Mouse (Mus musculus) adrenal gland, postnatal 0 days (tissue): ENCODE data around the gene Klhl2. TPM values are rescaled to one million over a fixed set of nuclear protein-coding genes. Genes with fewer than 3 reads are reported as not detected.

Experiments used
- polyA plus RNA-seq: library from polyadenylated mRNA; unstranded; fragments of >200 nt; fragmentation: Nextera tagmentation; extraction: Ambion mirVana; gene quantifications from 2 replicates; pipeline ENCODE4 v1.2.1, GENCODE M21; 2015

Klhl2 gene
- polyA plus RNA-seq: 11.8 and 21.6 TPM in 2 replicates

DNA sequence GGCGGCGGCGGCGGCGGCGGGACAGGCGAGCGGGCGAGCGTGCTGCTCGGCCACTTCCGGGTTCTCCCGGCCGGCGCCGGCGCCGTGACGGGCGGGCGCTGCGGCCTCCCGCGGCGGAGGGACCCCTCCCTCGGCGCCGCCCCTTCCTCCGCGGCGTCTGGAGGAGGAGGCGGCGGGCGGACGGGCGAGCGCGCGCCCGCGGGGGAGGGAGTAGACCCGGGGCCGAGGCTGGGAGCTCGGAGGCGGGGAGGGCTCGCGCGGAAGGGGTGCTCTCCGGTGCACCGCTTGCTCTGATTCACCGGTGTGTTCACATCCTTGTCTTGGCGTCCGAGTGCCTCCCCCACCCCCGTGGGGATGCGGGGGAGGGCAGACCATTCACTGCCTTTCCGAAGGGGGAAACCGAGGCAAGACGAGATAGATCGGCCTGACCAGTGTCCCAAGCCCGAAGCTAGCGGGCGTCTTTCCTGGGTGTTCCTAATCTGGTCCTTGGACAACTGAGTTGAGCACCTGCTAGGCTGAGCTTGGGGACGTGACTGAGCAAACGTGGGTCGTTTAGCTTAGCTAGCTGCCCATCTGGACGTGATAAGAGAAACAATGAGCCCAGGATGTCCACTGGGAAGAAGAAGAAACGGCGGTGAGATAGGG lies at the start of gene Klhl2:
Gene Klhl2, minus strand, starts transcription at position 121 of the 645 bp plus-strand sequence.

DNA sequence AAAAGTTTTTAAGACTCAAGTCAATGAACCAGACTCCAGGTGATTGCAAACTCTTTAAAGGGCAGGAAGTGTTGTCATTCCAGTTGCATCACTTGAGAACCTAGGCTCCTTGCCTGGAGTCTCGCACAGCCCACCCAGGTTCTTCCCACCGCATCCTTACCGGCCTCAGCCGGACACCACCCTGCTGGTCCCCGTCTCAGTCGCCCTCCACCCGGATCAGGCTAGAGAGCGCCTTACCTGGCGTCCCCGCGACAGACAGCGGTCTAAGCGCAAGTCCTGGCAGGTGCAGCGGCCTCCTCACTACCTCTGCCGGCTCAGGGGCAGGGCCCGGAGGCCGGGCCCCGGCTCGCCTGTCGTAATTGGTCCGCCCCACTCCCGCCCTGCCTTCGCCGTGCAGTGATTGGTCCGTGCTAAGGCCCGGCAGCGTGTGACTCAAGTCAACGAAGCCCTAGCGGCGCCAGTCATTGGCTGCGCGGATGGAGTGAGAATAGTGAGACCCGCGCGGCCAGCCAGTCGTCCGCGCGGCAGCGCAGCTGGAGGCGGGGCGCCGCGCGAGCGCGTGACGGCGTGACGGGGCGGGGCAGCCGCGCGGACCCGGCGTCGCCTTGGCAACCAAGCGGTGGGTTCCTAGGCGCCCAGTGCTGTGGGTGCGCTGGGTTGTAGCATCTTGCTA lies 116.4 kb downstream of the Klhl2 start, which contains the start of gene Msmo1:
Gene Msmo1, minus strand, starts transcription at position 522 of the 673 bp plus-strand sequence.

GRCm38 (mm10) chr8:64692651-64693201 lies 157.1 kb downstream of the Klhl2 start, which contains the start of gene Cpe:
TSS of gene Cpe (minus strand) at chr8:64693054.

Other genes starting within 250 kb of the Klhl2 start
- gene Cpe, start 157.0 kb downstream of the Klhl2 start, polyA plus RNA-seq: 513 and 585 TPM in 2 replicates
- gene Msmo1, start 116.2 kb downstream of the Klhl2 start, polyA plus RNA-seq: 80.3 and 104 TPM in 2 replicates
- 66.8 and 103 TPM in 2 replicates for gene Tmem192, start 97.2 kb upstream of the Klhl2 start, polyA plus RNA-seq
- gene Trim75, start 137.8 kb upstream of the Klhl2 start, polyA plus RNA-seq: not detected in 2 replicates
- gene Trim61, start 168.5 kb upstream of the Klhl2 start, polyA plus RNA-seq: not detected in 2 replicates
- not detected in 2 replicates for gene Trim60, start 168.6 kb upstream of the Klhl2 start, polyA plus RNA-seq
- gene Apela, start 187.3 kb upstream of the Klhl2 start, polyA plus RNA-seq: 0.19 and 1.0 TPM in 2 replicates
- gene Gm10663, start 225.0 kb upstream of the Klhl2 start, polyA plus RNA-seq: not detected in 2 replicates